12 mouse cellular contexts compared by ENCODE assay signal in the genomic region with DNA sequence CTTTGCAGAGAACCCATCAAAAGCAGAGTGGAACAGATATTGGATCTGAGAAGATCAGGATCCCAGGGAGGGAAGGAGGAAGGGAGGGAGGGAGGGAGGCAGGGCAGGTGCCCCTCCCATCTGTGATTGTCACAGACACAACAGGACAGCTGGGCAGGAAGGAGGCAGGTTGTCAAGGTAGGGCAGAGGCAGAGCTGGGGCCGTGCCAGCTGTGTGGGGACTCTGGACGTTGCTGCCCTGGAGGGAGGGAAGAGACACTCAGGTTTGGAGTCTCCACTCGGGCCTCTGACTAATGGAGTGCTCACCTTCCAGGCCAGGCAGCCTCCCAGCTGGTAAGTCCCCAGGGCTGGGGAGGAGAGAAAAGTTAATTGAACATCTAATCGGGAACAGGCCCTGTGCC.
"Had no signal": no experiment of that assay in that cellular context is flagged by ENCODE, and none has a peak within 500 bp of the region (broad histone marks: within the 10 kb centered on the region; RNA-seq: fewer than 3 reads in every experiment).

No protein-coding gene starts in this region.

- H3K9me3 ChIP-seq: limb, embryonic 12.5 days; midbrain, embryonic 13.5 days had no signal

- DNase-seq: kidney, adult 9 months; liver; lung, adult 2 months; lung, postnatal 36 days; right cerebral cortex, postnatal 14 days; thymus, adult 2 months had no signal

- H3K9ac ChIP-seq: limb, embryonic 12.5 days; liver, embryonic 14.5 days; midbrain, embryonic 13.5 days had no signal

- ATAC-seq: lung, postnatal 0 days; midbrain, embryonic 13.5 days had no signal

- H3K4me3 ChIP-seq: layer of hippocampus, adult 2 months; limb, embryonic 12.5 days; midbrain, embryonic 13.5 days had no signal

- H3K27me3 ChIP-seq: limb, embryonic 12.5 days; midbrain, embryonic 13.5 days had no signal

- H3K27ac ChIP-seq: kidney, postnatal 0 days; layer of hippocampus, adult 2 months; limb, embryonic 12.5 days; liver, embryonic 14.5 days; midbrain, embryonic 13.5 days had no signal

- H3K36me3 ChIP-seq: limb, embryonic 12.5 days; midbrain, embryonic 13.5 days had no signal

- H3K4me2 ChIP-seq: limb, embryonic 12.5 days; midbrain, embryonic 13.5 days had no signal
